Mouse (Mus musculus) right cerebral cortex, adult 2 months (tissue): Measurements from ENCODE around the gene Stk19.

Experiments used
- DNase-seq, 2 experiments: peaks; one replicate each; pipeline ENCODE4 v3.0.0; 2021 to 2022; ENCODE audit warnings: low spot score in 2 of 2

The Stk19 gene

DNA sequence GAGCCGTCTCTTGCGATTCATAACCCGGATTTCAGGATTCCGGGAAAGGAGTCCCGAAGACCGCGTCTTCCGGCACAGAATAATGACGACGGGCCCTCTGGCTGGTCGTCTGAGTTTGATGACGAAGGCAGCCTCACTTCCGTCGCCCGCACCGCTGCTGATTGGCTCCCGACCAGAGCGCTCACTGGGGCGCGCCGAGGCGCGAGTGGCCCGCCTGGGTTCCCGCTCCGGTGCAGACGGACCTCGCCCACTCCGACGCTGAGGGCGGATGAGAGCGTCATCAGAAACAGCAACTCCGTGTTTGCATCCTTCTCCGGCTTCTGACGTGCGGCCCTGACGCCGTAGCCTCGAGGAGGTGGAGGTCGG lies at the start of gene Stk19, which contains the start of gene Dxo:
Gene Stk19, minus strand, starts transcription at position 90 of the 366 bp plus-strand sequence.
Gene Dxo, plus strand, starts transcription at position 164 of the 366 bp plus-strand sequence.
- DNase-seq: peak; percentile 99

DNA sequence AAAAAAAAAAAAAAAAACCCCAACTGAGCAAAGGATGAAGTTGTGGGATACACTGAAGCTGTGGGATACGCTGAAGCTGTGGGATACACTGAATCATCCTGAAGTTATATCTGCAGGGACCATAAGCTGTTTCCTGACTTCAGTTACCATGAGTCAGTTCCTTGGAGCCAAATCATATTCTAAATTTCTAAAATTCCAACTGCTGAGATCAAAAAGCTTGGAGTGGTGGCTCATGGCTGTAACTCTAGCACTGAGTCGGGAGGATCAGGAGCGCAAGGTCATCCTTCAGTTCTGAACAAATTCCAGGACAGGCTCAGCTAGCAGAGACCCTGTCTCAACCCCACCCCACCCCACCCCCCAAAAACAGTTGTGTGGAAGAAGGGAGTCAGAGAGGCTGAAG lies 48.9 kb upstream of the Stk19 start:
- DNase-seq: no peak

GRCm38 (mm10) chr17:34884704-34885103 lies 48.0 kb upstream of the Stk19 start:
- DNase-seq: no peak

- DNase-seq: no peak
Observed at GRCm38 (mm10) chr17:34883332-34883731, 46.6 kb upstream of the Stk19 start.

- no peak for DNase-seq
Observed at GRCm38 (mm10) chr17:34881683-34882310, 45.1 kb upstream of the Stk19 start, which contains the start of gene Gm20547. Gm20547 (minus strand) TSS chr17:34882042.

- DNase-seq: no peak
Observed at GRCm38 (mm10) chr17:34881166-34881565, 44.4 kb upstream of the Stk19 start.

- no peak for DNase-seq
Observed at GRCm38 (mm10) chr17:34879336-34879879, 42.7 kb upstream of the Stk19 start, which contains the start of gene Zbtb12. Zbtb12 (plus strand) TSS chr17:34879483.

GRCm38 (mm10) chr17:34874321-34874720 lies 37.6 kb upstream of the Stk19 start:
- no peak for DNase-seq

DNA sequence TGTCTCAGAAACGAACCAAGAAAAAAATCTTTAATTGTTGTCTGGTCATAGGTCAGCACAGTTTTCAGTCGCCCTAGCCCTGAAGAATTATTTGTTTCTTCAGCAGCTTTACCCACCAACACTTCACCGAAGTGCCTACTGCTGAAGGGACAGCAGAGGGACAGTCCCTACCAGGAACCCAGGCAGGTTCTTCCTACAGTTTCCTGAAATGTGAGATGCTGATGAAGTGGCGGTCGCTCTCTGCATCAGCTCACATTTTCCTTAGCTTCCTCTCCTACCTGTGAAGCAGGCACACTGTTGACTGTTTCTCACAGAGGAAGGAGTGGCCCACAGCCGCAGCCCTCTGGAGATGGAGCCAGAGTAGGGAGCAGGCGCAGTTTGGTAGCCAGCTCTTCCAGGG lies 29.2 kb upstream of the Stk19 start:
- no peak for DNase-seq

GRCm38 (mm10) chr17:34862416-34863081 lies 25.8 kb upstream of the Stk19 start, which contains the start of gene Cfb:
Cfb (minus strand) TSS chr17:34862518.
- no peak for DNase-seq

DNA sequence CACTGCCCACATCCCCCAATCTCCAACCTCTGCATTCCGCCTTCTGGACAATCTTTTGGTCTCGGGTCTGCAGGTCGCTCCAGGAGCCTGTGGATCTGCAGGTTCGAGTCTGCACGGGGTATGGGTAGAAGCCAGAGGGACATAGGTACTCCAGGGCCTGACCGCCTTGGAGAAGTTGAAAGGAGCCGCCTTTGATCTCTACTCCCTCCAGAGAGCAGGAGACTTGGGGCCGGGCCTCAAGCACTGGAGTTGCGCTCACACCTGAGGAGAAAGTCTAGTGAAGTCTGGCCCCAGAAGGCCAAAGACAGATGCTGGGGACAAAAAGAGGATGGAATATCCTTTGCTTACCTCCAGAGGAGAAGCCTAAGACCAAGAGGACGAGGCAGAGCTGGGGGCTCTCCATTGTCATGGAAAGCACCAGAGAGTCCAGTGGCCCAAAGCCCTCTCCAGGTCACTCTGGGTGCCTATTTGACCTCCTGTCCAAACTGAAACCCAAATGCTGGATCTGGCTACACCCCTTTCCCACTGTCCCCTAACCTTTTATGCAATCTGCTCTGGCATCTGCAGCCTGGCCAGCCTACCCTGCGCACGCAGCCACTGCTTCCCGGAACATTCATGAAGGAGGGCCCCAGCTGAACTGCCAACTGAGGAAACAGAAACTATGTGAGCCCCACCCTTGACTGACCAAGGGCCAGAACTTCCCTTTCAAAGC lies 25.1 kb upstream of the Stk19 start:
- no peak for DNase-seq

DNA sequence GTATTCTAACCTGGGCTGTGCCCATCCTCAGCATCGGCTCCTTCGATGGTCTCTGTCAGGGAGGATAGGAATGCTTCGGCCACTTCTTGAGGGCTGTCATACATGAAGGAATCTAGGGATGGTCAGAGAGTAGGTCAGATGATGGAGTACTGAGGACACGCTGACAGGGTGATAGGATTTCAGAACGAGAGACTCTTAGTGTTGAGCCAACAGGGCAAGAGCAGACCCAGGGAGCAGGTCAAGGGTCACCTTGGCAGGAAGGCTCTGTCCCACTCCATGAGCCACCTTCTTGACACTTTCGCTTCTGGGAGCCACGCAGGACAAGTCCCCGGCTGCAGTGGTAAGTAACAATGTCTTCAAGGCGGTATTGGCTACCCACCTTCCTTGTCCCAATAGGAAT lies 23.8 kb upstream of the Stk19 start:
- no peak for DNase-seq

GRCm38 (mm10) chr17:34858670-34859069 lies 21.9 kb upstream of the Stk19 start:
- DNase-seq: no peak

GRCm38 (mm10) chr17:34855825-34856224 lies 19.1 kb upstream of the Stk19 start:
- DNase-seq: peak in 1 of 2 experiments; percentile 32

DNA sequence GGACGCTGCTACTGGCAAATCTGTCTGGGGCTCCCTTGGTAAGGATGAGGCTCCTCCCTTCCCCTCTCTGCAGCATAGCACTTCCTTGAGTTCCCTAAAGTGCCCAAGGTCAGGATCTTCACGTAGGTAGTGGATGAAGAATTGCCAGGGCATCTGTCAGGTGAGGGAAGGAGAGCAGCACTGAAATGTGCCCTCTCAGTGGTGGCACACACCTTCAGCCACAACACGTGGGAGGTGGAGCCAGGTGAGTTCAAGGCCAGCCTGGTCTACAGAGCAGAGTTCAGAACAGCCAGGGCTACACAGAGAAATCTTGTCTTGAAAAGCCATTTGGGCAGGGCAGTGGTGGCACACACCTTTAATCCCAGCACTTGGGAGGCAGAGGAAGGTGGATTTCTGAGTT lies 18.0 kb upstream of the Stk19 start:
- no peak for DNase-seq

DNA sequence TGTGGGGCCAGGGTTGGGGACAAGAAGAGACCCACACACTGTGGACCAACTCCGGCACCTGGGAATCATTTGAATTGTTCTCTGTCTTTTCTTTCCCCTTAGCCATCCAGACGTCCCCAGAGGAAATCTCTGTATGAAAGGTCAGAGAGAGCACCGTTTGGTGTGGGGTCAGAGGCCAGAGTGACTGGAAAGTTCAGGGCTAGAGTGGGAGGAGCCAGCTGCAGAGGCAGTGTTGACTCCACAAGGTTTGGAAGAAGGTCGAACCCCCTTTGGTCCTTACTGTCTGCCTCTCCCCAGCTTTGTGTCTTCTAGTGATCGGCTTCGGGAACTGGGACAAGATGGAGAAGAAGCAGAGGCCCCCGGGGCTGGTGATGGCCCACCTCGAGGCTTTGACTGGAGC lies 16.8 kb upstream of the Stk19 start:
- DNase-seq: no peak

DNA sequence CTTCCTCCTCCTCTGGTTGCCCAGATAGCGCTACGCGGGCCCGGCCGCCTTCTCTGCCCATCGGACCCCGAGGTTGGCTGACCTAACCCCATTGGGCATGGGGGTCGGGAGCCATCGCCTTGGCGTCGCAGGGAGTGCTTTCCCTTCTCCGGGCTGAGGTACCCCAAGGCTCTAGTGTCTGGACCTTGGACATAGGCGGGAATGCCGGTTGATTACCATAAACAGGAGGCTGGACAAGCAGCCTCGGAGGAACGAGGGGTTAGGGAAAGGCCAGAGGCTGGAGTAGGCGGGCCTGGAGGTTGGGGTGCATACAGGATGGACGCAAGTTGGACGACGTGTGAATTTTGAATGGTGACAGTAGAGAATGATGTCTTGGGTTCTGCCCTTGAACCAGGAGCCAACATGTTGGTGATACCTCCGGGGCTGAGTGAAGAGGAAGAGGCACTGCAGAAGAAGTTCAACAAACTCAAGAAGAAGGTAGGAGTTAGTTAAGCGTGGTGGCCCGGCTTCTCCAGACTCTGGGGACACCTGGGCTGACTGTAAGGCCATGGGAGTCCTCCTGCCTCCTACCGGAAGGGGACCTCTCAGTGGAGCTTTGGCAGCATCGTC lies 13.9 kb upstream of the Stk19 start:
- DNase-seq: no peak

GRCm38 (mm10) chr17:34849722-34850516 lies 13.2 kb upstream of the Stk19 start, which contains the start of the genes Skiv2l and Nelfe:
Skiv2l (minus strand) TSS chr17:34850210.
Nelfe (plus strand) TSS chr17:34850391.
- DNase-seq: peak; percentile 97 to 98

DNA sequence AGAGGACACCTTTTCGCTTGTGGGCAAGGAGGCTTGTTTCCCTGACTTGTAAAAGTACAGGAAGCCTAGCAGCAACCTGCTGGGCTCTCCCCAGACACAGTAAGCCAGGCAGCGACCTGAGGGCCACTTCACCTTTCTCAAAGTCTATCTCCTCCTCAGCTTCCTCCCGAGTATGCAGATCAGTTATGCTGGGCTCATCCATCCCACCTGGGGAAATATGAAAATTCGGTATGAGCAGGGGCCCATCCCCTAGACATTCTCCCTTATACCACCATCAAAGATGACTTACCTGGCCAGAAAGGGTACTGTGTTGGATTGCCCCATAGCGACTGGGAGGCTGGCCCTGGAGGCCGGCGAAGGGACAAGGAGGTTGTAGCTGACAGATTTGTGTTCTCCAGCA lies 10.9 kb upstream of the Stk19 start:
- DNase-seq: no peak

- no peak for DNase-seq
Observed at GRCm38 (mm10) chr17:34847192-34847591, 10.4 kb upstream of the Stk19 start.

GRCm38 (mm10) chr17:34844884-34845283 lies 8.1 kb upstream of the Stk19 start:
- no peak for DNase-seq
